Mouse (Mus musculus) thymus, adult 18-20 months (tissue): ENCODE measurements around the gene Rab3il1.
A peak's percentile ranks its signal among the peaks of the same experiment; 100 is the strongest.

Experiments used
- DNase-seq, 2 experiments: peaks; one replicate each; pipeline ENCODE4 v3.0.0; 2022; ENCODE audit warnings: mixed read lengths in 2 of 2

Gene Rab3il1

GRCm38 (mm10) chr19:9984111-9985055, 17.1 kb upstream of the Rab3il1 start:
- DNase-seq, result no peak

- no peak for DNase-seq
These were observed 16.1 kb upstream of the Rab3il1 start for GRCm38 (mm10) chr19:9985190-9985899.

GRCm38 (mm10) chr19:9985900-9986421, 15.5 kb upstream of the Rab3il1 start:
- no peak for DNase-seq

GRCm38 (mm10) chr19:9987192-9987591, 14.3 kb upstream of the Rab3il1 start:
- DNase-seq, result no peak

GRCm38 (mm10) chr19:9987593-9987992, 13.9 kb upstream of the Rab3il1 start:
- no peak for DNase-seq

- DNase-seq, result no peak
These were observed 12.1 kb upstream of the Rab3il1 start for GRCm38 (mm10) chr19:9989171-9989883.

DNA sequence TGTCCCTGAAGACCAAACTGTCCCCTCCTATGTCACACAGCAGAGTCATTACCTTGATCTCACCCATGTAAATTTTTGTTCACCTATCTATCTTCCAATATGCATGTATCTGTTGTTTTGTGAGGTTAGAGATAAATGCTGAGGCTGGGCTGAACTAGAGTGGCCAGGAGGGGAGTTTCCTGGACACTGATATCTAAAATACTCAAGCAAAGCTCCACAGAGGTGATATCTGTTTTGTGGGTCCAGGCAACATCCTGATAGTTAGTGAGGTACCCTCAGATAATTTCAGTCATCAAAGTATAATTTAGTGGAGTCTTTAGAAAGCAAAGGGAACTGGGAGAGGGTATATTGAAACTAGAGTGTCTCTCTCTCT, 11.6 kb upstream of the Rab3il1 start:
- DNase-seq, result no peak

- DNase-seq, result peak; percentile 60
These were observed 10.2 kb upstream of the Rab3il1 start for GRCm38 (mm10) chr19:9991304-9991703.

GRCm38 (mm10) chr19:9992011-9992958, 9.2 kb upstream of the Rab3il1 start:
- DNase-seq, result no peak

DNA sequence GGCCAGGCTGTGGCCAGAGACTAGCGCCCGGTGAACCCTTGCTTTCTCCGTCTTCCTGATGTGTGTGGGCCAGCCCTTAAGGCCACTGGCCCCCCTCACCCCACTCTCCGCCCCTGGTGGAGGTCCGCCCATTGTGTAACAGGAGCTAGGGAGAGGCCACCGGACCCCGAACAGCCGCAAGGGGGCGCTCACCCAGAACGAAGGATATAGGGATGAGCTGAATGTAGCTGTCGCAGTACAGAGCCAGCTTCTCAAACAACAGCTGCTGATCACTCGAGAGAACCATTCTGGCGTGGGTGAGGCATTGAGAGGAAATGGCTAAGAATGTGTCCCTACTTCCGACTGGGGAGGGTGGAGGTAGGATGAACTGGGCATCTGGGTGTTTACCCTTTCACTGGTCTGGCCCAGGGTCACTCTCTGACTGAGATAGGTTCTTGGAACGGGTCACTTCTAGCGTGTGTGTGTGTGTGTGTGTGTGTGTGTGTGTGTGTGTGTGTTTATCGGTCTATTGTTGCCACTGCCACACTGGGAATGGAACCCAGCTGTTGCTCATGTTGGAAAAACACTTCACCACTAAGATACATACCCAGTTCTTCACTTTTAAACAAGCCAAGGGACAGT, 8.3 kb upstream of the Rab3il1 start:
- peak; percentile 58 to 61 for DNase-seq

- no peak for DNase-seq
These were observed 4.0 kb upstream of the Rab3il1 start for GRCm38 (mm10) chr19:9997204-9998062.

- no peak for DNase-seq
These were observed 3.4 kb upstream of the Rab3il1 start for GRCm38 (mm10) chr19:9998063-9998416.

DNA sequence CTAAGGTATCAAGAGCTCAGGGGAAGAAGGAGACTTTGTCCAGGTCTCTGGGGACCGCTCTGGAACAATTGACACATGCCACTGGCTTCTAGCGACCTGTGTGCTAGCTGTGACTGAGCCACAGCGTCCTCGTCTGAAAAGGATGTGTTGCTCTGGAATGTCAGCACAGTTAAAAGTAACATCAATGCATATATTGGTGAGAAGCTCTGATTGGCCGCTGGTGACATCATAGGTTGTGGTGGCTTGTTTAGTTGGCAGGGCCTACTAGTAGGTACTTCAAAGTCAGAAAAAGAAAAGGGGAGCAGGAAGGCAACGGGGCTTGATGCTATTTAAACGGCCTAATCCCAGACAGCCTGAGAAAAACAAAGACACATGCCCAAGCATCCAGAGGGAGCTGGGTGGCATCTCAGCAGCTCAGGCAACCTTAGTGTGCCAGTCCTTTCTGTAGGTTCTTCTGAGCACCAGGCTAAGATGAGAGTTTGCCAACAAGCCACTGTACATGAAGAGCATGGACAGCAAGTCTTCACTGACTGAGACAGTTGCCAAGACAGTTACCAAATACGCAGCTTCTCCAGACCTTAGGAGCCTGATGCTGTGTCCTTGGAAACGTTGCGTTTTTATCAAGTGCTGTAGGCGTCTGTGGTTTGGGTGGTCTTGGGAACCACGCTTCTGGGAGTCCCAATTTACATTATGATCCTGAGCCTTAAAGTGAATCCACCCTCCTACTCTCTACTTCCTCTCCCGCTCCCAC, 2.6 kb upstream of the Rab3il1 start:
- no peak for DNase-seq

- no peak for DNase-seq
These were observed 1.1 kb upstream of the Rab3il1 start for GRCm38 (mm10) chr19:10000330-10000729.

GRCm38 (mm10) chr19:10003696-10004095, 2.2 kb downstream of the Rab3il1 start:
- no peak for DNase-seq

DNA sequence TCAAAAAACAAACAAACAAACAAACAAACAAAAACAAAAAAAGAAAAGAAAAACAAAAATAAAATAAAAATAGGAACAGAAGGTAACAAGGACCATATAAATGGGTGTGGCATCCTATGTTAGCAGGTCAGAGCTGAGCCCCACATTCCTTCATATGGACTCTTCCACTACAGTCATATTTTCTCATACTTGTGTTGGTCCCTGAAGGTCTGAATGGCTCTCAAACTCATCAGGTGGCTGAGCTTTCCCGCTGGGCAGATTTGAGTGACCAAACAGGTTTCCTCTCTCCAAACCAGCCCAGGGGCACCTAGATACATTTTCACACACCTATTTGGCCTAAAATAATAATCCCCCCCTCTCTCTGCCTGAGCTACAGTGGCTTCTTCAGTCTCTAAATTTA, 9.9 kb downstream of the Rab3il1 start:
- DNase-seq, result no peak

DNA sequence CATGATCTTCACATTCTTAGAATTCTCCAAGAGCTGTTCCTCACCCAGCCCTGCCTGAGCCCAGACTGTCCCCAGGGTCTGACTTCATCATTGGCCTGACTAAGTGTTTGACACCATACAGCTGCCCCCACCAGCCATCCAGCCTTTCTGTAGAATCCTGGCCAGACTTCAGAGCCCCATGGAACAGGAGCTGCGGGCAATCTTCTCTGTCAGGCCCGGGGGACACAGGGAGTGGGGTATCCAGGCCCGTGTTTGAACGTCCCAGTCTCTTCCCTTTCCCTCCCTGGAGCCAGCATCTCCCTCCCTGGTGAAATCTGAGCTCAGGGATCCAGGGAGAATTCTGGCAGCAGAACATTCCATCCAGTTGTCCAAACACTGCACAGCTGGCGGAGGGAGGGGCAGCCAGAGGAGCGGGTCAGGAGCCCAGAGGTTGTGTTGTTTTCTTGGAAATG, 11.4 kb downstream of the Rab3il1 start:
- no peak for DNase-seq

DNA sequence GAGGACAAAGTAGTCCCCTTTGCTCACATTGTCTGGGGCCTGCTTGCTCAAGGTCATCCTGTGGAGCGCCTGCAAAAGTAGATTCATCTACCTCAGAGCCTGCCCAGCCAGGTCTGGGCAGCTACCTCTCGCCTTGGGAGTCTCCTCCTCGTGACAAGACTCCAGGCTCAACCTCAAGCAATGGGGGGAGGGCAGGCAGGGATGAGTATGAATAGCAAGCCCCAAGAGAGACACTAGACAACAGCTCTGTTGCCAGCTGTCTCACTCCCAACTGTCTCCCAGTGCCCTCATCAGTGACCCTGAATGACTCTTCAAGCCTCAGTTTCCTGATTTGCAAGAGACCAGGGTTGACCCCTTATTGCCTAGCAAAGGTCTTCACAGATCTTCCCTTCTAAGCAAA, 11.9 kb downstream of the Rab3il1 start:
- no peak for DNase-seq

GRCm38 (mm10) chr19:10013913-10014312, 12.4 kb downstream of the Rab3il1 start:
- DNase-seq, result no peak

DNA sequence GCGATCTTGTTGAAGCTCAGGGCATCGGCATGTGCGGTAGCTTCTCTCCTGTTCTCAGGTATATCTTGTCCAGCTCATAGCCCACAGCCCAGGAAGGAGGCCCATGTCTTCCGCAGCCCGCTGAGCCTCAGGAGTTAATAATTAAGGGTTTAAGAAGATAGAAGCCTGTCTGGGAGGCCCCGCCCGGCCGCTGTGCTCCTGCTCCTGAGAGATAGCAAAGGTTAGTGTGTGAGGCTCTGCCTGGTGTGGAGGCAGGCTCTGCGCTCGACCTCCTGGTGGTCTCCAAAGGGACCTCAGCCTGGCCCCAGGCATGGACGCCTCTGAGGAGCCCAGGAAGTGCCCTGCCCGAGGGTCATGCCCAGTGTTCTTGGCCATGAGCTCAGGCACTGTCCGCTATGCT, 13.4 kb downstream of the Rab3il1 start:
- DNase-seq, result no peak
